Mouse (Mus musculus) ES-E14 (cell line): Measurements from ENCODE around the gene Mnt. TPM values are rescaled to one million over a fixed set of nuclear protein-coding genes. Genes with fewer than 3 reads are reported as not detected.
A peak's percentile ranks its signal among the peaks of the same experiment; 100 is the strongest.

Source experiments
- DNase-seq: peaks from one replicate; pipeline ENCODE4 v3.0.0-alpha.2; 2013; ENCODE audit warnings: low read depth, low spot score
- H3K27ac ChIP-seq: 2 replicates; pipeline ENCODE4 v1.5.1; 2012; ENCODE audit warnings: low read depth, mild to moderate bottlenecking, low read length, moderate library complexity, mixed read lengths; ENCODE audit not compliant: poor library complexity, insufficient read depth, severe bottlenecking
- H3K36me3 ChIP-seq: 2 replicates; pipeline ENCODE4 v1.6.1; 2012; ENCODE audit warnings: mild to moderate bottlenecking, low read length, moderate library complexity, mixed read lengths; ENCODE audit not compliant: control insufficient read depth, poor library complexity, insufficient read depth, severe bottlenecking
- H3K4me1 ChIP-seq, 2 experiments: fragments of 150-350 bp in 1 of 2; sonication (generic) in 1 of 2; 2 replicates each; pipeline ENCODE4 v1.6.1; 2012; ENCODE audit warnings: low read length in 2 of 2, mild to moderate bottlenecking in 1 of 2, mixed read lengths in 1 of 2; ENCODE audit not compliant: control insufficient read depth in 2 of 2, insufficient read depth in 2 of 2, poor library complexity in 1 of 2
- H3K4me3 ChIP-seq, 2 experiments: fragments of 150-350 bp in 1 of 2; sonication (generic) in 1 of 2; 2 replicates each; pipeline ENCODE4 v1.5.1; 2012; ENCODE audit warnings: low read length in 2 of 2, low read depth in 1 of 2, mild to moderate bottlenecking in 1 of 2, mixed read lengths in 1 of 2; ENCODE audit not compliant: insufficient read depth in 1 of 2, poor library complexity in 1 of 2, severe bottlenecking in 1 of 2
- H3K9ac ChIP-seq: 2 replicates; pipeline ENCODE4 v1.6.1; 2012; ENCODE audit warnings: low read depth, mild to moderate bottlenecking, low read length, mixed read lengths; ENCODE audit not compliant: poor library complexity, insufficient read depth, severe bottlenecking
- H3K9me3 ChIP-seq: fragments of 150-350 bp; sonication (generic); 2 replicates; pipeline ENCODE4 v1.6.1; 2012; ENCODE audit warnings: low read depth, mild to moderate bottlenecking, low read length; ENCODE audit not compliant: control insufficient read depth, insufficient read depth
- CHD2 ChIP-seq: IDR thresholded peaks from 2 replicates; pipeline ENCODE4 v1.6.1; 2014; ENCODE audit warnings: mild to moderate bottlenecking, low read depth, low read length, inconsistent platforms
- HCFC1 ChIP-seq: IDR thresholded peaks from 2 replicates; pipeline ENCODE4 v1.6.1; 2012; ENCODE audit warnings: low read length, inconsistent platforms, borderline replicate concordance; ENCODE audit not compliant: insufficient read depth
- MAFK ChIP-seq: IDR thresholded peaks from 2 replicates; pipeline ENCODE4 v1.6.1; 2014; ENCODE audit warnings: mild to moderate bottlenecking, low read depth, low read length, inconsistent platforms; ENCODE audit not compliant: insufficient read depth
- ZC3H11A ChIP-seq: IDR thresholded peaks from 2 replicates; pipeline ENCODE4 v1.6.1; 2012; ENCODE audit warnings: low read depth, mild to moderate bottlenecking, inconsistent platforms, low read length, borderline replicate concordance
- ZNF384 ChIP-seq: IDR thresholded peaks from 2 replicates; pipeline ENCODE4 v1.6.1; 2012; ENCODE audit warnings: low read depth, low read length, inconsistent platforms
- in situ Hi-C, 2 experiments: fragments of 600-800 bp; cut with MboI; formaldehyde crosslinking; loops; one replicate each; pipeline ENCODE4 v1.15.1; 2025; ENCODE audit warnings: low sequenced_read_pairs in 2 of 2, inconsistent platforms in 1 of 2; ENCODE audit not compliant: unreplicated experiment in 2 of 2
- total RNA-seq: library from RNA; depleted of rRNA; stranded (reverse); fragments of 300-350 nt; gene quantifications from 2 replicates; pipeline ENCODE4 v1.2.3, GENCODE M21; 2012

Gene Mnt
- total RNA-seq, 1 experiment = 10.2 TPM

DNA sequence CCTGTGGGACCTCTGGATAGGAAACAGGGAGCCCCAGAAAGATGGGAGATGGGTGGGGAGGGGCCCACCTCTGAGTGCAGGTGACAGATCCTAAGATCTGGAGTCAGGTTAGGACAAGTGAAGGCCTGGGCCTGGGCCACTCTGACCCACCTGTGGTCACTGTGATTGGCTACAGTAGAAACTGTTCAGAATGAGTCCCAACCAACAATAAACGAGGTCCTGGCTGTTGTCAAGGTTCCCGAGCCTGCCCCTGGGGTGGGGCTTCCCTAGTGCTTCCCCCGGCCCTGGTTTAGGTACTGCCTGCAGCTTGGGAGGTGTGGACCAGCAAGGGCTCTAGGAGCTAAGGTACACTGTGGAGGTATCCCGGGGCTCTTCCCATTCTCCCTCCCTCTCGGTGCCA is 13.0 kb downstream of the Mnt start:
- Histone ChIP-seq H3K4me3 (no peak overlapping the region), H3K27ac (no peak overlapping the region; the same call in 1 of the 2 replicates), H3K9me3 (no peaks in the 10 kb centered on the region), H3K36me3 (peaks cover 16% of the 10 kb centered on the region; the same call in 1 of the 2 replicates), H3K4me1 (peaks cover 9 to 37% of the 10 kb centered on the region in 2 experiments; a peak in 3 of 4 replicates), H3K9ac (no peak overlapping the region)
- in situ Hi-C loops = no loop called here
- TF ChIP-seq MAFK (no peak), HCFC1 (no peak)
- no peak for DNase-seq

DNA sequence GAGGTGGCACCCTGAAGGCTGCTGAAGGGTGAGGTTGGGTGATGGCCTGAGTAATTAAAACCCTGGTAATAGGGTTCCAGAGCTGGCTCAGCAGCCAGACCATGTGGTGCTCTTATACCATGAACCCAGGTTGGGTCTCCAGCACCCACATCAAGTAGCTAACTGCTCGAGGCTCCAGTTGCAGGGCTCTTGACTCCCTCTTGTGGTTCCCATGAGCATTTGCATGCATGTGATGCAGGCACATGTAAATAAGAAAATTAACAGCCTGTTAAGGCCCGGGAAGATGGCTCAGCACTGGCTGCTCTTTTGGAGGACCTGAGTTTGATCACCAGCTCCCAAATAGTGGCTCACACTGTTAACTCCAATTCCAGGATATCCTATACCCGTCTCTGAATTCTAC is 15.1 kb downstream of the Mnt start:
- H3K27ac ChIP-seq = no peak overlapping the region
- peaks cover 16% of the 10 kb centered on the region; the same call in 1 of the 2 replicates for H3K36me3 ChIP-seq
- H3K4me1 ChIP-seq = peaks cover 5 to 29% of the 10 kb centered on the region in 2 experiments; a peak in 3 of 4 replicates
- DNase-seq = no peak
- no peak for TF ChIP-seq ZNF384
- TF ChIP-seq CHD2 = no peak
- no peak for TF ChIP-seq HCFC1
- no peak for TF ChIP-seq MAFK
- 0 out of 2 replicates have a peak, but pooled peaks have one; percentile 6 for TF ChIP-seq ZC3H11A
- H3K9ac ChIP-seq = no peak overlapping the region
- no peaks in the 10 kb centered on the region for H3K9me3 ChIP-seq
- in situ Hi-C loops = no loop called here
- no peak overlapping the region for H3K4me3 ChIP-seq

DNA sequence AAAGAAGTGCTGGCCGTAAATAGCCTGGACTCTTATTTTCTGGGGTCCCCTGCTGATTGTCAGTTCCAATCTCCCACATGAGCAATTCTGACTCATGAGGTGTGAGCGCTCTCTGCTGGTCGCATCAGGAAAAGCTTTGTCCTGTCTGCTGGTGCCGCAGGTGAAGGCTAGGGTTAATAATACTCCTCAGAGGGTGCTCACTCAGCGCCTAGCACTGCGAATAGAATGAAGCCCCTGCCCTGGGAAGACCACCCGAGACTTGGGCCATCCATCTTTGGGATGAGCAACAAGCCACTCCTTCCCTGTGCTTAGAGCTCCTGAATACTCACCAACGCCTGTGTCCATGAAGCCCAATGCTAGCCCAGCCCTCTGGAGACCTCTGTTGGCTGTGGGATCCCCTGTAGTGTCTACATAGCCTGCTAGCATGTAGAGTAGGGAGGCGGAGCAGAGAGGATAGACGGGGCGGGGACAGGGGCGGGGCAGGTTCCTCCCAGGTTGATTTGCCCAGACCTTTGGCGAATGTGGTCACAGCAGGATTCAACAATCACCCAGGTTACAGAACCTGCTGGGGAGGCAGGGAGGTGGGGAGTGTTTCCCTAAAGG is 17.3 kb downstream of the Mnt start:
- Histone ChIP-seq H3K9ac (no peak overlapping the region), H3K27ac (no peak overlapping the region), H3K9me3 (no peaks in the 10 kb centered on the region), H3K4me3 (peak overlapping the region; percentile 17 to 47; a peak in 2 of 4 replicates), H3K4me1 (peaks cover 0 to 11% of the 10 kb centered on the region in 2 experiments; a peak in 3 of 4 replicates), H3K36me3 (peaks cover 7% of the 10 kb centered on the region; the same call in 1 of the 2 replicates)
- in situ Hi-C loops = no loop called here
- peak; percentile 89 for DNase-seq
- TF ChIP-seq HCFC1 (no peak), CHD2 (no peak), ZC3H11A (peak; percentile 48; the same call in 1 of the 2 replicates), MAFK (no peak), ZNF384 (no peak)

DNA sequence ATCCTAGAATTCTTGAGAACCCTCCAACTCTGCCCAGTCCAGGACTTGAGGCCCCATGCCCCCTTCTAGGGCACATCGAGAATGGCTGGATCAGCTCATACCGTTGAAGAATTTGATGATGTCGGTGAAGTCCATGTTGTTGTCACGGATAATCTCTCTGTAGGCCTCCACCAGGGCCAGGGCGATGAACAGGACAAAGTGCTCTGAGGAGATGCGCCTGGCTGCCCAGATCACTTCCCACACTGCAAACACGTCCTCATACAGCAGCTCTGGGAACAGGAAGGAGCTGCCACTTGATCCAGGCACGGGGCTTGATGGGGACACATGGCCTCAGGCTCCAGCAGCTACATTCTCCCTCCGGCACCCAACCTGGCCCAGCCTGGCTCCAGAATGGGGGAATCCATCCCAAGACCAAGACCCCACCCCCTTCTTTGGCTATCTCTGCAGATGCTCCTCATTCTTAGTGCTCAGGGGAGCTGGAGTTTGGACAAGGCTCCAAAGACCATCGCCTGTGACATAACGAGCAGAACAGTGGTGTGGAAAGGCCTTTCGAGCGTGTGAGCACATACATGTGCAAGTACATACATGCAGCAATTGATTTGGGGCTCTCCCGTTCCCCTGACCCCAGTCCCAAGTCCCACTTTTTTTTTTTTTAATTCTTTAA is 20.4 kb downstream of the Mnt start:
- in situ Hi-C loops = no loop called here
- TF ChIP-seq CHD2 (no peak), ZC3H11A (no peak), HCFC1 (no peak), ZNF384 (no peak), MAFK (no peak)
- Histone ChIP-seq H3K4me1 (peaks cover 0 to 5% of the 10 kb centered on the region in 2 experiments; a peak in 1 of 4 replicates), H3K36me3 (peaks cover 6% of the 10 kb centered on the region; the same call in 1 of the 2 replicates), H3K4me3 (no peak overlapping the region), H3K9me3 (no peaks in the 10 kb centered on the region), H3K9ac (no peak overlapping the region), H3K27ac (no peak overlapping the region)
- no peak for DNase-seq
